Mouse (Mus musculus): Measurements from ENCODE around the gene Nop53. TPM values are rescaled to one million over a fixed set of nuclear protein-coding genes. Genes with fewer than 3 reads are reported as not detected.
A peak's percentile ranks its signal among the peaks of the same experiment; 100 is the strongest.

Nop53 gene
- polyA plus RNA-seq, 1 experiment from 2014 or later = 150 TPM

DNA sequence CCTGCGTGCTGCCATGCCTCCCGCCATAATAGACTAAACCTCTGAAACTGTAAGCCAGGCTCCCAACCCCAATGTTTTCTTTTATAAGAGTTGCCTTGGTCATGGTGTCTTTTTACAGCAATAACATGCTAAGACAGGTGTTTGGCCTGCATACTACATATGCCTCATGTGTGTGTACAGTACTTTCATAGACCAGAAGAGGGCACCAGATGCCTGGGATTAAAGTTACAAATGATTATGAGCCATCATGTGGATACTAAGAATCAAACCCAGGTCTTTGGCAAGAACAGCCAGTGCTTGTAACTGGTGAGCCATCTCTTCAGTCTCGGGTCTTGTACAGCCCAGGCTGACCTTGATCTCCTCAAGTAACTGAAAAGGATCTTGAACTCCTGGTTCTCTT, 23.8 kb upstream of the Nop53 start:
- WGBS = 85% methylated on average over 3 of the region's 3 CpGs

DNA sequence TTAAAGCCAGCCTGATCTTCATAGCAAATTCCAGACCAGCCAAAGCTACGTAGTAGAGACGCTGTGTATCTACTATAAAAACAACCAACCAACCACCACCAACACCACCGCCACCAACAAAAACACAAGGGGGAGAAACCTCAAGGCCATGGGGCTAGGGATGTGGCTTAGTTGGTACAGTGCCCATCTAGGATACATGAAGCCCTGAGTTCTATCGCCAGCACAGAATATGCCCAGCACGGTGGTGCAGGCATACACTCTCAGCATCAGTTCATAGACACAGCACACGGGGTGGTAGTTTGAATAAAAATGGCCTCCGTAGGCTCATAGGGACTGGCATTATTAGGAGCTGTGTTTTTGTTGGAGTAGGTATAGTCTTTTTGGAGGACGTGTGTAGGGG, 22.4 kb upstream of the Nop53 start:
- Histone ChIP-seq H3K9ac (no peak overlapping the region), H3K4me1 (0 out of 2 replicates have a peak, but pooled peaks cover 3% of the 10 kb centered on the region), H3K4me3 (no peak overlapping the region), H3K9me3 (replicated peaks) (no peaks in the 10 kb centered on the region), H3K4me2 (no peak overlapping the region), H3K27ac (no peak overlapping the region), H3K36me3 (ENCODE audit: poor library complexity, severe bottlenecking) (peaks cover 35% of the 10 kb centered on the region), H3K27me3 (no peaks in the 10 kb centered on the region)
- WGBS = 87% methylated on average over 8 of the region's 8 CpGs
- ATAC-seq = no peak

More for the DNA sequence above, 23.8 kb upstream of the Nop53 start:
- Histone ChIP-seq H3K9ac (no peak overlapping the region), H3K4me1 (0 out of 2 replicates have a peak, but pooled peaks cover 3% of the 10 kb centered on the region), H3K27ac (no peak overlapping the region), H3K4me3 (no peak overlapping the region), H3K9me3 (replicated peaks) (no peaks in the 10 kb centered on the region), H3K27me3 (no peaks in the 10 kb centered on the region), H3K4me2 (no peak overlapping the region), H3K36me3 (ENCODE audit: poor library complexity, severe bottlenecking) (peaks cover 48% of the 10 kb centered on the region)
- ATAC-seq = no peak

DNA sequence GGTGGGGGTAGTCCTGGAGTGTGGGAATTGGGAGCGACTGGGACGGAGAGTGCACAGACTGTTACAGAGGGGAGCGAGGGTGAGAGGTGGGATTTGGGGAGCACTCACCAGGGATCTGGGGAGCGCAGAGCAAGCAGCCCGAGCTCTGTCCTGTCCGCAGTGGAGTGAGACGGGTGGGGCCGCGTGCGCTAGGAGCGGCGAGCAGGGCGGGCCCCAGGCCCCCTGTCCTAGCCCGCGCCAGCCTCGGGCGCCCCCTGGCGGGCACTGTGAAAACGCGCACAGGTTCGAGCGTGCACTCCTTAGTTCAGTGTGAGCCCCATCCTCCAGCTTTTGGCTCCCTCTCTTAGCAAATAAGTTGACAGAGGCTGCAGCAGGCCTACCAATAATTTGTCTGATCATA, 21.4 kb upstream of the Nop53 start, which contains the start of gene Ehd2:
Ehd2 (minus strand) TSS at position 256 of the 400 bp plus-strand sequence.
- peak within 1 kb of the TSS; percentile 54 for H3K4me2 ChIP-seq
- no peak within 1 kb of the TSS for H3K27ac ChIP-seq
- H3K9me3 ChIP-seq (replicated peaks) = no peaks in the 10 kb centered on the region
- peaks cover 25% of the 10 kb centered on the region for H3K36me3 ChIP-seq (ENCODE audit: poor library complexity, severe bottlenecking)
- peak within 1 kb of the TSS; percentile 50 for H3K9ac ChIP-seq
- WGBS = under 1% methylated on average over 22 of the region's 22 CpGs
- peaks cover 12% of the 10 kb centered on the region for H3K4me1 ChIP-seq
- no peaks in the 10 kb centered on the region for H3K27me3 ChIP-seq
- ATAC-seq = peak; percentile 74
- peak within 1 kb of the TSS; percentile 31 for H3K4me3 ChIP-seq

DNA sequence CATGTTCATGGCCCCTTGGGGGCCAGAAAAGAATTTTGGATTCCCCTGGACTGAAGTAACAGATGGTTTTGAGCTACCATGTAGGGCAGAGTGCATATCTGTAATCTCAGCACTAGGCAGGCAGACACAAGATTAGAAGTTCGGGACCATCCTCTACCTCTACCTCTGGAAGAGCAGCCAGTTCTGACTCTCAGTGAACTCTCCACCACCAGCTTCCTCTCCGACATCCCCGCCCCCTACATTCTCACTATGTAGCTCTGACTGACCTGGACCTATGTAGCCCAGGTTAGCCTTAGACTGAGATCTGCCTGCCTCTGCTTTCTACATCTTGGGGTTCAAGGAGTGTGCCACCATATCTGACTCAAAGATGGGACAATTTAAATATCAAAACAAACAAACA, 20.6 kb upstream of the Nop53 start:
- peaks cover 17% of the 10 kb centered on the region for H3K4me1 ChIP-seq
- no peak for ATAC-seq
- 87% methylated on average over 3 of the region's 3 CpGs for WGBS

DNA sequence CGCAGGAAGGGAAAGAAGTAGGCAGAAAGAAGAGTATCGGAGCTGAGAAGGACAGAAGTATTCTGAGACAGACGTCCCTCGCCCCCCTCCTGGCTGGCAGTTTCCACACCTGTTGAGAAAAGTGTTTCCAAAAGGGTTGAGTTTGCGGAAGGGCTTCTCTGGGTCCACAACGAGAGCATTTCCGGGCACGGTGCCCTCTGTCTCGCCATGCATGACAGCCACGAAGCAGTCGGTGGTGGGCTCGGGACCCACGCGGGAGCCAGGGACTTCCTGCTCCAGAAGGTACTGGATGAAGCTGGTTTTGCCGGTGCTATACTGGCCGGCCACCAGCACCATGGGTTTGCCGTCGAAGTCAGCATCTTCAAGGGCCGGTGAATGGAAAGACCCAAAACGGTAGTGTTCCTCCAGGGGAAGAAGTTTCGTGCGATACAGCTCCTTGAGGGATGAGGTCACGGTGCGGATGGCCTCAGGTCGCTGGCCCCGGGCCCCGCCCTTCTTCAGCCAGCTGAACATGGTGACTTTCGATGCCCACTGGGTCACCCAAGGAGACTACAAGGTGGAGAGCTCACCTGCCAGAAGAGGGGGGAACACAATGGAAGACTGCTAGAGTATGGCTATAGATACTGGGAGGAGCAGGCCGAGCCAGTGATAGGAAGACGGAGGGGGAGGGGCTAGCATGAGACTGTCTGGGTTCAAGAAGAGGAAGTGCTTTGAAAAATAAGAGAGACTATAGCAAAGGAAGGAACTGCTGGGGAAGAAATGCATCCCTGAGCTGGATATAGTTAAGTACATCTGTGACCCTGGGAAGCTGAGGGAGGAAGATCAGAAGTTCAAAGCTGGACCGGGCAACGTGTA, 18.2 kb upstream of the Nop53 start:
- no peak overlapping the region for H3K27ac ChIP-seq
- H3K36me3 ChIP-seq (ENCODE audit: poor library complexity, severe bottlenecking) = no peaks in the 10 kb centered on the region
- H3K9me3 ChIP-seq (replicated peaks) = no peaks in the 10 kb centered on the region
- 89% methylated on average over 32 of the region's 32 CpGs for WGBS
- no peak overlapping the region for H3K9ac ChIP-seq
- H3K27me3 ChIP-seq = no peaks in the 10 kb centered on the region
- ATAC-seq = no peak
- H3K4me3 ChIP-seq = no peak overlapping the region
- H3K4me2 ChIP-seq = no peak overlapping the region
- H3K4me1 ChIP-seq = peaks cover 17% of the 10 kb centered on the region

More for the DNA sequence above, 20.6 kb upstream of the Nop53 start:
- Histone ChIP-seq H3K27ac (no peak overlapping the region), H3K4me3 (no peak overlapping the region), H3K27me3 (no peaks in the 10 kb centered on the region), H3K4me2 (no peak overlapping the region), H3K9me3 (replicated peaks) (no peaks in the 10 kb centered on the region), H3K9ac (no peak overlapping the region), H3K36me3 (ENCODE audit: poor library complexity, severe bottlenecking) (peaks cover 16% of the 10 kb centered on the region)

DNA sequence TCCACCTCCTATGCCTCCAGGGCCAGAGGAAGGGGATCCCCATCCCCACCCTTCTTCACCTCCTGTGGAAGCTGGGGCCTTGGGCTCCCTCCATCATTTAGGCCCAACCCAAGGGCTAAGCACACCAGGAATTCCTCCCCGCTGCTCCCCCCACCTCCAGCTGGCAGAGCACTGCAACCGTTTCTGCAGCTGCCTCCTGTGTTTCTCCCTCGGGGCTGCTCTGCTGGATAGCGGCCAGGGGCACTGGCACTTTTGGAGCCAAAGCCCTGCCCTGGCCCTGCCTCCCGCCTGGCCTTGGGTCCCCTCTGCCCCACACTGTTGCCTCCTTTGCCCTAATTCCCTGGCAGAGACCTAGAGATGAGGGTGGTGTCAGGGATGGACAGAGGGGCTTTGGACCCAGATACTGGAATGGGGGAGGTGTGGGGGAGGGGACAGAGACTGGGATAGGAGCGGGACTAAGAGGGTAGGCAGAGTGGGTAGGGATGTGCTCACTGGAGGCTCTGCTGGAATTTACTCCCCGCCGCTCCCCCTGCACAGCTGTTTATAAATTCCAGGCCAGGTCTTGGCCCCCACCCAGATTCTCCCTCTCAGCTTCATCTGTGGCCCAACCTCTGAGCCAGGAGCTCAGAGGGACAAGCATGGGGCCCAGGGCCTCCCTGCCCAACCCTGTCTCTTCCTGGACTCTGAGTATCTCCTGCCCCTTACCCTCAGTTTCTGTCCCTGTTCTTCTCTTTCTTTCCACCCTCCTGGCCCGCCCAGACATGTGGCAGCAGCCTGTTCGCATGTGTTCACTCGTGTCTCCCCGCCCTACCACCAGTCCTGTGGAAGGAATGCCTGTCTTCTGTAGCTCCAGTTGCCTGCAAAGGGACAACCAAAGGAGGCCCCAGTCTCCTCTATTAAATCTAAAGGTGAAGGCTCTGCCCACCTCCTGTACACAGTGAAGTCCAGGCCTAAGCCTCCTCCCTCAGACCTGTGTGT, 16.7 kb upstream of the Nop53 start:
- Histone ChIP-seq H3K4me3 (no peak overlapping the region), H3K9ac (no peak overlapping the region), H3K4me1 (peaks cover 17% of the 10 kb centered on the region), H3K27me3 (no peaks in the 10 kb centered on the region), H3K27ac (peak overlapping the region; percentile 31; the same call in 1 of the 2 replicates), H3K4me2 (no peak overlapping the region), H3K9me3 (replicated peaks) (no peaks in the 10 kb centered on the region), H3K36me3 (ENCODE audit: poor library complexity, severe bottlenecking) (no peaks in the 10 kb centered on the region)
- peak; percentile 44 for ATAC-seq
- WGBS = 39% methylated on average over 12 of the region's 12 CpGs

DNA sequence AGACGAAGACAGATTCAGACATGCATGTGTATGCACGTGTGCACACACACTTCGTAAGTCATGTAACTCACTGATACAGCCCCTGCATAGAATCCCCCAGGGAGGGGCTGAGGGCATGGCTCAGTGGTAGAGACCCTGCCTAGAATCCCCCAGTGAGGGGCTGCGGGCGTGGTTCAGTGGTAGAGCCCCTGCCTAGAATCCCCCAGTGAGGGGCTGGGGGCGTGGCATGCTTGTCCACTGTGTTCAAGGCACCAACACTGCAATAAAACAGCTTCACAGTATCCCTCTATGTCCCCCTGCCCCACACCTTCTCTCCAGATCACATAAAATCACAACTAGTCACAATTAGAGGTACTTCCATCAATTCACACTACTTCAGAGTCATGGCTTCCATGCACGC, 15.9 kb upstream of the Nop53 start:
- Histone ChIP-seq H3K4me3 (no peak overlapping the region), H3K9ac (no peak overlapping the region), H3K27me3 (no peaks in the 10 kb centered on the region), H3K4me1 (peaks cover 14% of the 10 kb centered on the region), H3K4me2 (no peak overlapping the region), H3K27ac (0 out of 2 replicates have a peak overlapping the region, but pooled peaks have one; percentile 31), H3K36me3 (ENCODE audit: poor library complexity, severe bottlenecking) (no peaks in the 10 kb centered on the region), H3K9me3 (replicated peaks) (no peaks in the 10 kb centered on the region)
- 90% methylated on average over 7 of the region's 7 CpGs for WGBS
- no peak for ATAC-seq

DNA sequence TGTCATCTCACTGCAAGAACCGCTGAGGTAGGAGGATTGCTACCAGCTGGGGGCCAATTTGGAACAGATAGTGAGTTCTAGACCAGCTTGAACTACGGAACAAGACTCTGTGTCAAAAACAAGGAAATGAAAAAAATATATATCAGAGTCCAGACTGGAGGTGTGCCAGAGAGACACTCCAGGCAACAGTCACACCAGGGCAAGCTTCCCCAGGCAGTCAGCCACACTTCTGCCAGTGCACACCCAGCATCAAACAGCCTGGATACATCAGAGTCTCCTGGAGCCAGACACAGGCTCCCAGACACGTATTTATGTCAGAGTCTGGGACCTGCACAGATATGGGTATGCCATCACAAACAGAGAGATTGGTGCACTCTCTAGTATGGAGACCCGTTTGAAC, 15.4 kb upstream of the Nop53 start:
- Histone ChIP-seq H3K9me3 (replicated peaks) (no peaks in the 10 kb centered on the region), H3K4me2 (no peak overlapping the region), H3K27me3 (no peaks in the 10 kb centered on the region), H3K9ac (no peak overlapping the region), H3K4me1 (peaks cover 14% of the 10 kb centered on the region), H3K27ac (no peak overlapping the region), H3K36me3 (ENCODE audit: poor library complexity, severe bottlenecking) (no peaks in the 10 kb centered on the region), H3K4me3 (no peak overlapping the region)
- WGBS = 65% methylated on average over 4 of the region's 4 CpGs
- ATAC-seq = no peak; the same call in 1 of the 2 replicates

DNA sequence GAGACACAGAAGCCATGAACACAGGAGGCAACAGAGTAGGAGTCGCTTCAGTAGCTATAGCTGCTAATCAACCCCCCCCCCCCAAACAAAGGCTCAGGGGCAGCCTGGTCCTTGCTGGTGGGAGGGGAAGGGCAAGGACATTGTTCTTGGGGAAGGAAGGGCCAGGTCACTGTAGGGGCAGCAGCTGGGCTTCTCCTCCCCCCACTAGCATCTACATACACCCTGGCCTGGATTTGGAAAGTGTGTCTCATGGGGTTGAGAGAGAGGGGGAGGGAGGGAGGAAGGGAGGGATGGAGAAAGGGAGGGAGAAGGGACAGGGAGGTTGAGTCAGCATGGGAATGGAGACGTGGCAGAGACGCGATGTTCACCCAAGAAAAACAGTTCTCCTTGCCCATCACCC, 14.8 kb upstream of the Nop53 start:
- no peak for ATAC-seq
- Histone ChIP-seq H3K36me3 (ENCODE audit: poor library complexity, severe bottlenecking) (no peaks in the 10 kb centered on the region), H3K27me3 (no peaks in the 10 kb centered on the region), H3K27ac (no peak overlapping the region), H3K9me3 (replicated peaks) (no peaks in the 10 kb centered on the region), H3K9ac (no peak overlapping the region), H3K4me3 (no peak overlapping the region), H3K4me1 (peaks cover 14% of the 10 kb centered on the region), H3K4me2 (no peak overlapping the region)
- WGBS = 39% methylated on average over 4 of the region's 4 CpGs

DNA sequence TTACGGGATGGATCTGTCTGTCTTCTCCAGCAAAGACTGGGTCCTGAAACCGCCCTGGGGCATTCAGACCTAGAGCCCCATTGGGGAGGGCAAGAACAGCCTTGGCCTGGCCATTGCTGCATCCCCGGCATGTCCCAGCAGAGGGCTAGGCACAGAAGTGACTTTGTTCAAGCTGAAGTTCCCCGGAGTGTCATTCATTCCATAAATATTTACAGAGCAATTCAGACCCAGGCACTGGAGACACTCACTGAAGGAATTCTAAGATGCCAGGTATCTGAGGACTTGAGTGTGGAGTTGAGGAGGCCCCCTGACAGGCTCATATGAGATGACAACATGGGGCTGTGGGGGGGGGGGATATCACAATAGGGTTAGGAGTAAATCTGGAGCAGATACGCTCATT, 10.3 kb upstream of the Nop53 start:
- H3K4me1 ChIP-seq = peaks cover 6% of the 10 kb centered on the region; the same call in 1 of the 2 replicates
- H3K9me3 ChIP-seq (replicated peaks) = no peaks in the 10 kb centered on the region; the same call in 1 of the 2 replicates
- ATAC-seq = no peak
- 86% methylated on average over 5 of the region's 5 CpGs for WGBS
- H3K27ac ChIP-seq = no peak overlapping the region
- H3K9ac ChIP-seq = no peak overlapping the region
- H3K4me3 ChIP-seq = no peak overlapping the region
- H3K36me3 ChIP-seq (ENCODE audit: poor library complexity, severe bottlenecking) = no peaks in the 10 kb centered on the region
- H3K4me2 ChIP-seq = no peak overlapping the region
- no peaks in the 10 kb centered on the region for H3K27me3 ChIP-seq

DNA sequence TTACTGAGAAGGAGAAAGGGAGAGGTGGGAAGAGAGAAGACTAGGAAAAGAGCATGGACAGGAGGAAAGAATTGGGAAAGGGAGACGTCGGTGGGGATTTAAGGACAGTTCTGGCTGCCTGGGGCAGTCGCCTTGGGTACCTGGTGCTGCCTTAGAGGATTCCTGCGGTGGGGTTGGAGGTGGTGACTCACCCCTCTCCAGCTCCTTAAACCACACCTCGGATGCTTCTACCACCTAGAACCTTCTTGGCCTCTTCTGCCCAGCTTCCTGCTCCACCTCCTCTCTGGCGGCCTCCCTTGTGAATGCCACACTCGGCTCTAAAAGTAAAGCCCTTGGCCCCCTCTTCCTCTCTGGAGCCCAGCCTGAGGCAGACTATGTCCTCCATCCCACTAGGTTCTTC, 9.6 kb upstream of the Nop53 start:
- H3K36me3 ChIP-seq (ENCODE audit: poor library complexity, severe bottlenecking) = no peaks in the 10 kb centered on the region
- no peak overlapping the region for H3K27ac ChIP-seq
- H3K4me2 ChIP-seq = peak overlapping the region; percentile 45
- peak overlapping the region; percentile 34 for H3K9ac ChIP-seq
- 18% methylated on average over 7 of the region's 7 CpGs for WGBS
- H3K9me3 ChIP-seq (replicated peaks) = no peaks in the 10 kb centered on the region; the same call in 1 of the 2 replicates
- ATAC-seq = no peak
- no peaks in the 10 kb centered on the region for H3K27me3 ChIP-seq
- peak overlapping the region; percentile 17; the same call in 1 of the 2 replicates for H3K4me3 ChIP-seq
- peaks cover 6% of the 10 kb centered on the region; the same call in 1 of the 2 replicates for H3K4me1 ChIP-seq
